Mouse (Mus musculus): ENCODE data around the gene Olfr1090.

Gene Olfr1090

DNA sequence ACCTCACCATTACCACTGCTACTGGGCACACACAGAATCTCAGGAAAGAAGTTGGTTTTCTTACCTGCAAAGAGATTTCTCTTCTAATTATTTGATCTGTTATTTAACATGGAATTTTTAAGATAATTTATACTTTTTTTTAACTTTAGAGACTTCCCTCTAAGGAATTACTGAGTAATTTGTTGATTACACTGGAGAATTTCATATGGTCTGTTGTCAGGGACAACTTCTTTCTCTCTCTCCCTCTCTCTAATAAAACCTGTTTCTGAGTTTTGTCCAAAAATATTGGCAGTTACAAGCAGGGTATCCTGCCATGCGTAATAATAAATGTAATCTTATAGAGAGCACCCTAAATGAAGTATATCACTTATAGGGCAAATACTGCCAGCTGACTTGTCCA is at the start of gene Olfr1090:
Gene Olfr1090, minus strand, starts transcription at position 101 of the 400 bp plus-strand sequence.
- no peak for DNase-seq (ENCODE audit: low spot score)

DNA sequence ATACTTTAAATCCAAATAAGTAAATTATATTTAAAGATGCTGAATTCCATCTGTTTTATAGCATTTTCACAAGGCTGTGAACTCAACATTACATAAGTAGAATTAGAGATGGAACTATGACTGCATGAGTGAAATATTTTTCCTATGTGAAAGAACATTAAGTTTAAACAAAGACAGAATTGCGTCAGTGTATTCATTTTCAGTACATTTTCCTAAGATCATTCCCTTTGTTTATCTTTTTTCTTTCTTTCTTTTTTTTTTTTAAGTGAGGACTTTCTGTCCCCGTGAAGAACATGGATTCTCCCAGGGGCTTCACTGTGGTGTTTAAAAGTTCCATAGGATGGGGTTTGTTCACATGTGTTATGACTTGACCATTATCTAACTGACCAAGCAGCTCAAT is 23.4 kb upstream of the Olfr1090 start, which contains the start of gene Olfr1093:
Gene Olfr1093, plus strand, starts transcription at position 301 of the 400 bp plus-strand sequence.
- no peak for DNase-seq (ENCODE audit: low spot score)

DNA sequence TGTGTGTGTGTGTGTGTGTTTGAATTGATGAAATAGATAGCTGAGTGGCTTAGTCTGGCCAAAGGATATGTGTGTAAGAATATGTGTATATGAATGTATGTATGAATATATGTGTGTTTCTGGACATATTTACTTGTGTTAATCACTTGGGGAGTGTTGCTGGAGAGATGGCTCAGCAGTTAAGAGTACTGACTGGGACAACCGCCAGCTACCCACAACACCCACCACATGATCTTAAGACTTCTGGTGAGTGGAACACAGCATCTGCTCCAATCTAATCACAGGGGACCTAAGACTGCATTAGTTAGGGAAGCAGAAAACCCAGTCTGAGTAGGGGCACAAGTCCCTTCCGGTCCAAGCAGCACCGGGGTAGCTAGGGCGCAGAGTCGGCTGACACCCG is 2.3 kb upstream of the Olfr1090 start:
- no peak for DNase-seq (ENCODE audit: low spot score)

DNA sequence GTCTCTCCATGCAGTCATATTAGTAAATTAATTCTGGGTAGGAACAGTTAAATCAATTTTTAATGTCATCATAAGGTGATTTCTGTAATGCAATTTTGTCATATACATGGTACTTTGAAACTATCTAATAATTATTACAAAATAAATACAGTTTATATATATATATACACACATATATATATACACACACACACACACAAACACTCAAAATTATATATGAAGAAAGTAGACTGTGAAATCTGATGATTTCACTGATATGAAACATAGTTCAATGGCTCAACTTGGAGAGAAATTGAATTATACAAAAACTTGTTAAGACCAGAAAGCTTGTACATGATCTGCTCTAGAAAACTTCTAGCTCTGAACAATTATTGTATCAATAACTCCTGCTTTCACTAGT is 25.2 kb downstream of the Olfr1090 start, which contains the start of gene Olfr1089:
Gene Olfr1089, minus strand, starts transcription at position 101 of the 400 bp plus-strand sequence.
- DNase-seq (ENCODE audit: low spot score) = no peak

All from ovary, adult 18-20 months (tissue).